Mouse (Mus musculus) kidney, adult 2 months (tissue): ENCODE measurements at regions not wholly inside any gene's neighbourhood (a gene's known extent, or its start where the extent isn't known, plus 50 kb on each side); places are given as distances from the start of the nearest gene placed in this dataset.

Source experiments
- CTCF ChIP-seq: fragments of 200-500 bp; conservative IDR thresholded peaks from 2 replicates; pipeline ENCODE4 v1.5.1; 2011; ENCODE audit warnings: low read depth, mild to moderate bottlenecking, control low read depth, low read length, moderate library complexity, mixed read lengths; ENCODE audit not compliant: insufficient read depth, insufficient read length
- POLR2A ChIP-seq: fragments of 200-500 bp; IDR thresholded peaks from one replicate; pipeline ENCODE4 v1.6.1; 2011; ENCODE audit warnings: low read depth, low read length, control low read depth

DNA sequence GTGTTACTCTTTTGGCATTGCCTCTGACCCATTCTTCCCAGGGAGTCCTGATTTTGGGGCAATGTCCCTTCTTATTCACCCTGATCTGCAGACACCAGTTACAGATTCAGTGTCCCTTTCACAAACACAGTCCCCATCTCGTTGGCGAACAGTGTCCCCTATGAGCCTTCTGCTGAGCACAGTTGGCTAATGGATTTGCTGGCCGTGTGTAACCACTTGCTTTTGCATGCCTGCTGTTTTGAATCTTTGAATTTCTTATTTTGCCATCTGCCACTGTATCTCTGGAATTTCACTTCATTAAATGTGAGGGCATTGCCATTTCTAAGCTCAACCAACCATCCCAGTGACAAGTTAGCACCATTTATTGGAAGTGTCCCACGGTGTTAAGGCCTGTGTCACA is 368.5 kb upstream of the Id4 start:
- TF ChIP-seq CTCF (no peak), POLR2A (no peak)
